Mouse (Mus musculus) heart, adult 8-10 months (tissue): Measurements from ENCODE around the gene Txk. TPM values are rescaled to one million over a fixed set of nuclear protein-coding genes. Genes with fewer than 3 reads are reported as not detected.

ENCODE experiments used
- DNase-seq: peaks from one replicate; pipeline ENCODE4 v3.0.0; 2022; ENCODE audit warnings: low spot score
- total RNA-seq, 4 experiments: library from RNA; stranded (reverse); gene quantifications; 2 replicates each; pipeline ENCODE4 v1.2.4; 2022

Txk gene
- total RNA-seq, 4 experiments from 2014 or later = 0.06 to 0.08 TPM; not detected in 2

DNA sequence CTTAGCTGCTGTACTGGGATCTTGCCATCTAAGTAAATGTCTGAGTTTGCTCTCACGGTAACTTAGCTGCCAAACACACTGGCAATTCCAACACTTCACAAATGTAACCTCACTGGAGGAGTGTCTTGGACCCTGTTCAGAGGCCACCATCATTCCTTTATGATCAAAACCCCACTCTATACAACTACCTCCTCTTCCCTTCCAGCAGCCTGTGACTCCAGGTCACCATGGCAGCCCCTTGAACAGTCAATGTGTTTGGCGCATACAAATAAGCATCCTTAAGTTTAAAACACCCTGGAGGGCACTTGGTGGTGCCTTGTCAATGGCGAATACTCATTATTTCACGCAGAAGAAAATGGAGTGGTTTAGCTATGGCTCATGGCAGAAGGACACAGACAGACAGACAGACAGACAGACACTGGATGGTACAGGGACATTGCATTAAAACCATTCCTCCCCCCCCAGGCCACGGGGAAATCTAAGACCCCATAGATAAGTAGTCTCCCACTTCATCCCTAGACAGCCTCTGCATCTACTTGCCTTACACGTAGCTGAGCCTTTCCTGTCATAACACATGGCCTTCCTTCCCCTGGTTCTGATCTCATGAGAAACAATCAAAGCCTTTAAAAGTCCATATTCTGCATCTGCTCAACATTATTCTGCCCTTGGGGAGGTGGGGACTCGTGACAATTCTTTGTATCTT is 1.4 kb downstream of the Txk start:
- no peak for DNase-seq

DNA sequence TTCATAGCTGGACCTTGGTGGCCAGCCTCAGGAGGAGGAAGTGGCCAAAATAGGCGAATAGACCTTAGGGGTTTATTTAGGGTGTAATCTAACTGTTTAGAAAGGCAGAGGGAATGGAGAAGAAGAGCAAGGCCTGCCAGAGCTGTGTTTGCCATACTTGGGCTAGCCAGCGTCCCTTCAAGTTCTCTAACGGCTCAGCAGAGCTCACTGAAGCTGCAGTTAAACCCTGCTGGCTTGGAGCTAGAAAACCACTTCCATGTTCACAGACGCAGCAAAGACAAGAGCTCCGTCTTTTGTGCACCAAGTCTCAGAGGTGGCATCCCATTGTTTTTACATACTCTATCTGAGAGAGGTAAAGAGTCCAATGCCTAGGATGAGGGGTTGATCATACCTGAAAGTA is 2.4 kb downstream of the Txk start:
- no peak for DNase-seq

DNA sequence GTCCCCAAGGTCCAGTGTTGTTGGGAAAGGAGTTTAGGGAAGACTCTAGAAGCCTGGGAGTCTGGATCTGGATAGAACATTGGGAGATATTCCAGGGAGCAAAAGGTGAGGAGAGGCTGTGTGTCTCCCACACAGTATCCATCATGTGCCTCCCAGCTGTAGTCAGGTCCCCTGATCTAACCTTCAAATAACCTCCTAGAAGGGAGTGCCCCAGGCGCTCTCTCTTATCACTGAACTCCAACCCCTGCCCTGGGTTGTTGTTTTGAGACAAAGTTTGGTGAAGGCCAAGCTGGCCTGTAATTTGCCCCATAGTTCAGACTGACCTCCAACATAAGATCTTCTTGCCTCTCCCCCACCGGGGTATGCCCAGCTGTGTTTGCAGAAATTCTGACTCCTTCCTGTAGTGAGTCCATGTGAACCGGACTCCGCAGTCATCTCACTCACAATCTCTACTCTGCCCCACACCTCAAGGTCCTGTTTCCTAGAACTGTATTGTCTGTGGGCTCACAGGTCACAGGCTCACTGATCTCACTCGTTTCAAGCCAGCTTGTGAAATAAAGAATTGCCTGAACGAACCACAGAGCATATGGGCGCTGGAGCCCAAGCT is 3.8 kb downstream of the Txk start:
- no peak for DNase-seq

DNA sequence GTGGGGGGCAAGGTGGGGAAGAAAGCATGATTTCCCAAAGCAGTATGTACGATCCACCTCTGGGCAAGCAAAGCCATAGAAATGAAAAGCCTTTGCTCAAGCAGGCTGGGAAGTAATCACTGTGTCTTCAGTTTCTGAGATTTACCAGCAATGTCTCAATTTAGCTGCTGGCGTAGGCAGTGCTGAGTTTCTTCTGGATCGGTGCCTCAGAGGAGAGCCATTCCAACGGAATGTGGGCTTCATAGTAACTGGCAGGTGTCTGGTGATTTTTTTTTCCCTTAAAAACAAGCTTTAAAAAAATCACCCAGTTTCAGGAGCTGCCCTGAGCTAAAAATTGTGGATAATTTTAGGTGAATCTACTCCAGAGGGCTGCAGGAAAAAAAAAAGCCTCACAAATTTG is 5.2 kb downstream of the Txk start:
- DNase-seq = no peak

DNA sequence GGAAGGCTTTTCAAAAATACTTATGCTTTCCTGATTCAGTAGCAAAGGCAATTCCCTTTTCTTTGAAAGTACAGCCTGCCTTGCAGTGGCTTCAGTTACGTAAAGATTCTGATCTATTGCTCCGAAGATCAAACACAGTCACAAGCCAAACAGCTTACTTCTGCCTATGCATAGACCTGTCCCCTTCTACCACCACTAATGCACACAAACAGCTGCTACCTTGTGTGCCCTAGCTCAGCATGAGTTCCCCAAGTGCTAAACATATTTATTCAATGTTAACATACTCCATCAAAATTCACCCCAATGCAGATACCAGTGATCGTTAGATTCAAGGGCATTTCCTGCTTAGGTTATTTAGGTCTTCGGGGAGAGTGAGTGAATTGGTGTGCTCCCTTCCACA is 6.1 kb downstream of the Txk start:
- no peak for DNase-seq

DNA sequence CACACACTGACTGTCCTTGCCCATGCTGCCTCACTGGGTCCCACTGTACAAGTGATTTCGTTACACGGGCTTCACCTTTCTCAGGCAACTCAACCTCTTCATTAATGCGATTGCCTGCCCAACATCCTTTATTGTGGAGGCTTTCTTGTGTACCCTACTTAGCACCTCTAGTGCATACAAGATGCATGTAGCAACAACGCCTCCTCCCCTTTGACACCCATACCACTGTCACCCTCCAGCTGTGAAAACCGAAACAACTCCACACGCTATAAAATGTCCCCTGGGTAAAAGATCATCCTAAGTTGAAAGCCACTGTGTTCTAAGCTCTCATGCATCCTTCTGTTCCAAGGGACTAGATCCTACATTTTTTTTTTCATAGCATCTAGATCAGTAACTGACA is 9.5 kb downstream of the Txk start:
- no peak for DNase-seq

DNA sequence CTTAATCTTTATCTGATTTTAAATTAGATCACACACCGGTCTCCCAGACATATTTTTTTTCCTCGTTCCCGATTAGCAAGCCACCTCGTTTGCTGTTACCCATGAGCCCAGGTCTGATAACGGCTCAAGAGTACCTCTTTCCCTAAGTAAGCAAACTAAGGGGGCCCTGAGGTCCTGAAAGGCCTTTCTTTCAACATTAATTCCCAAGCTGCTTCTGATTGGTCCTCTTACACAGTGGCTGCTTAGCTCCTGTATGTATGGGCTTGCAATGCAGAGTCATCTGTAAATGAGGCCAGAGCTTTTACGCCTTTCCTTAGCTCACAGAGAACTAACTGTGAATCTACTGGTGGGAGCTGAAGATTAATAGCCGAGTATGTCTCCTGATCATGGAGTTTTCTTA is 15.7 kb downstream of the Txk start:
- no peak for DNase-seq

DNA sequence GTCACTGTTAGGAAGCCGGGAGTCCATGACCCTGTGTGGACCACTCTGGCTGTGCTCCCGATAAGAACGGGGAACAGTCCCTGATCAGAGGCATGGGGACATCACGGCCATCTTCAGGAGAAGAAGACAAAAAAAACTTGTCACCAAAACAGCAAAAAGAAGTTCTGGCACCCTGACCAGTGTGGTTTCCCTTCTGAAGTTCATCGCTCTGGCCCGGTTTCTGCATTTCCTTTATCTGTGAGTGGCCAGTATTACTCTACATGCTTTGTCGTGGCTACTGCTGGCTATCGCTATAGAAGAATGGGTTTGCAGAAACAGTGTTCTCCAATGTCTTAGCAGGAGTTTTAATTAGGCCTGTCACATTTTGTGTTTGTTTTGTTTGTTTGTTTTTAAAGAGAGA is 16.1 kb downstream of the Txk start:
- DNase-seq = no peak

DNA sequence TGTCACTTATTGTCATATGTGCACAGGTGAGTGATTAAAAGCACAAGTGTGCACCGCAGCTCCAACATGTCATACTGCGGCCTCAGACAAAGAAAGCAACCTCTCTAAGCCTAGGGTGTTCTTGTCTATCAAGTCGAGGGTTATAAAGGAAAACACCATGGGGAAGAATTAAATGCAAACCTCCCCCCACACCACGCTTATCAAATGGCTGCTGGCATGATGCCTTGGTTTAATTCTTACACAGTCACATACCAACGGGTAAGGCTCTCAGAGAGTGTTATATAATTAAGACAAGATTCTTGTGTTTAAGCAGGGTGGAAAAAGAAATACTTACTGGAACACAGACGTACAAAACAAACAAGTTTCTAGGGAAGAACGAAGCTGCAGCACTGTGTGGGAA is 16.8 kb downstream of the Txk start:
- no peak for DNase-seq

DNA sequence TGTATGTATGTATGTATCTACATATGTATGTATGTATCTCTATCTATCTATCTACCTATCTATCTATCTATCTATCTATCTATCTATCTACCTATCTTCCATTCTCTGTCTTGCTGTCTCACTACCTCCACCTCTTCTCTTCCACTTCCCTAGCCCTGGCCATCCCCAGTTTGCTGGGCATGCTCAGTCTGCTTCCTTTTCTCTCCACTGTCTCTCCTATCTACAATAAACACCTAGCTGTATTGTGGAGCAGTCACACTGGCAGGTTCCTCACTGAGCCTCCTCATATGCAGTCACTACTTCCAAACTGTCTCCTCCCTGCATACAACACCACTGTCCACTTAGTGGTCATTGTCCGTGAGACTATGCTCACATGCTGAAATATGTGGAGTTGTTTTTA is 19.7 kb downstream of the Txk start:
- DNase-seq = no peak

DNA sequence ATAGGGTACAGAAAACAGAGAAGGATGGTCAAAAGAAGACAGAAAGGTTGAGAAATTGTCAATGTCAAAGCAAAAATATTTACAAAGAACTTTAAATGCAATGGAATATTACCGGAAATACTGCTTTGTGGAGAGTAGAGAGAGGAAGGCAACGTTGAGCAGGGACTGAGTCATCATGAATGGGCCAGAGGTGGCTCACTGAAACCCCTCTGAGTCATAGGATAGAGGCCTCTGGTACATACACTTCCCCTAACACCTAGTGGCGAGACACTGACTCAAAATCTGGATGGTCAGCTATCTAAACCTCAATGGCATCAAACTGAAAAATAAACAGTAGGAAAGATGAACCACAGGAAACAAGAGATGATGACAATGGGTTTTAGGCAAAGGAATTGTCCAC is 27.2 kb downstream of the Txk start:
- no peak for DNase-seq

DNA sequence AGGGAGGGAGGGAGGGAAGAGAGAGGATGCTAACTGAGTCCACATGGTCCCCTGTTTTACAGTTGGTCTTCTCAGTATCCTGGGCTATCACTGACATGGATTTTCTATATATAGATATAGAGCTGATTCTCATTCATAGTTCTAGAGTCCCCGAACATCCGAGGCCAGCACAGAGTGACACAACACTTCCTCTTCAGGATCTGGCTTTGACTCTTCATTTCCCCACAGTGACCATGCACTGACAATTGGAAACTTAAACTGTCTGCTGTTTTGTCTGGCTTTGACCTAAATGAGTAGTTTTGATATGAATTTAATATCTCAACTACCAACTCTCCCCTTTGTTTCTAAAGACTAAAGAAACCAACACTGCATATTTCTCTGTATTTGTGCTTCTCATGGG is 29.1 kb downstream of the Txk start:
- DNase-seq = no peak

DNA sequence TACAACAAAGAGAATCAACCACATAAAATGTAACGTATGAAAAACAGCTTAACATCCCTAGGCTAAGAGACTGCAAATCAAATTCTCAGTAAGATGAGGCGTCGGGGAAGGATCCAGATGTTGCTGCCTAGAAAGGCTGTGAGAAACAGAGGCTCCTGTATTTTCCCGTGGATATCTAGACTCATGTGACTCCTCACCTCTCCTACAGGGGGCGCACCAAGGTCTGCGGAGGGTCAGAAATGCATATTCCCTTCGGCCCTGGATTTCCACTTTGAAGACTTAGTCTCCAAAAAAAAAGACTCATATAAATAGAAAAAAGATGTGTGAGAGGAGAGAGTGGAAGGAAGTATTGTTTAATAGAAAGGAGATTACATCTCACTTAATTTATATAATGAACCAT is 32.0 kb downstream of the Txk start:
- no peak for DNase-seq

DNA sequence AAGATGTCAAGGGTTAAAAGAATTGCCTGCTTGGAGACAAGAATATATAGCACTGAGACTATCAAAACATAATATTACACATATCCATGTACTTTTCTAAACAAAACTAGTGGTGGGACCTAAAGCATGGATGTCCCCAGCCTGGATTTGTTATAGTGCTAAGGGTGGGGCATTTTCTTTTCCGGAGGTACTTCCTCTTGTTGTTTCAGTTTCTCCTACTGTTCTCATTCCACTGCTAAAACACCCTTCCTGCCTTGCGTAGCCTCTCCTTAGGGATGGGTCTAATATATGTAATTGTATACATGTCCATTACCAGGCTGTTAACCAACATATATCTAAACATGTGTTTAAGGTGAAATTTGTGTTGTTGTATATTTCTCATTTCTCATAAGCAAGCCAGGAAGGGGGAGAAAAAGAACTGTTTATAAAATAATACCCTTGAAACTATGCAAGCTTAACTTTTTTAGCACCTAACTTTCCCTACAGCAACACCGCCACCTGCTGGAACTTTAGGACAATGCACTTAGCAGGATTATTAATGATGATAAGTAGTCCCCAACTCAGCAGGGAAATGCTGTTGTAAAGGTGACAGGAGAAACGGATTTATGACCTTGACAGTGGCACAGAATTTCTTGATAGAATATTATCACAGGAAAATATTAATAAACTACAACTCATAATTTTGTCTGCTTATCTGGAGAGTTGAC is 41.9 kb downstream of the Txk start:
- DNase-seq = peak; percentile 41

DNA sequence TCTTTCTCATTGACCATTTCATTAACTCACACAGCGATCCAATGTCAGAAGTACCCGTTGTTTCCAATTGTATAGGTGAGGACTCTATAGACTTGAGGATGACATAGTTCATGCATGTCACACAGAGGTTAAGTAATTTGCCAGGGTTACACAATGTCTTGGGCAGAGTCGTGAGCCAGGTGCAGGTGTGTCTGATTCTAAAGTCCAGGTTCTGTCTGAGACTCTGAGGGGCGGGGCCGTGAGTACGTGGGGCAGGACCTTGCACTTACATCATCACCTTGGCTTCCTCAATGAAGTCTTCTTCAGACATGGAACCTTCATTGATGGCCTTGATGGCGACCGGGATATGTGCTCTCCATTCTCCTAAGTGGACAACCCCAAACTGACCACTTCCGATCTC is 42.6 kb downstream of the Txk start:
- DNase-seq = no peak

DNA sequence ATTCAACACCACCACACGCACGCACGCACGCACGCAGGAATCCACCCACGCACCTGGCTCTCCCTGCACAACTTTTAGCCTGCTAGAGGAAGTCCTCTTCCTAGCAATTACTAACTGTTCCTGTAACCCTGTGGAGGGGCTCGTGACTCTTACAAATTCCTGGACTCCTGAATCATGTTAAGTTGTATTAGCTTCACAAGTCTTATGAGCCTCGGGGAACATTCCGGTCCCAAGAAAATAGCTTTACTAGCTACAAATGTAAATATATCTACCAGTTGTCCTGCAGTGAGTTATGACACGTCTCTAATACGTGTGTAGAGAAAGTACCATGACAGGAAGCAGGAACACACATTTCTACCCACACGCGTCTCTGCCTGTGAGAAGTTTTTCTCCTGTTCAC is 43.1 kb downstream of the Txk start:
- no peak for DNase-seq

DNA sequence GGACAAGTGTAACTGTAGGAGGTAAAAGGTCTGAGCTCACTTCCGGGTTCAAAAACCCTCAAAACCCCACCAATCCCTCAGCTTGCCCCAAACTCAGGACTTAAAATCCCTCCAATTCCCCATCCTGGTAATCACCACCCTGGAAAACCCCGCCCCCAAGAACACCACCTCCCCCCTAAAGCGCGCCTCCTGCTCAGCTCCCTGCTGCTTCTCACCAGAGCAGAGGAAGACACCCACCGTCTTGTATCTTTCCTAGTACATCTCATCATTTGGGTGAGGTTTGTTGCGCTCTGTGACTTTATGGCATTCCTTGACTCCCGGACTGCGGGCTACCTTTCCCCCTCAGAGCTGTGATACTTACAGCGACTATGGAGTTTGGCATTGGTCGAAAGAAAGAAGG is 45.9 kb downstream of the Txk start:
- DNase-seq = no peak

DNA sequence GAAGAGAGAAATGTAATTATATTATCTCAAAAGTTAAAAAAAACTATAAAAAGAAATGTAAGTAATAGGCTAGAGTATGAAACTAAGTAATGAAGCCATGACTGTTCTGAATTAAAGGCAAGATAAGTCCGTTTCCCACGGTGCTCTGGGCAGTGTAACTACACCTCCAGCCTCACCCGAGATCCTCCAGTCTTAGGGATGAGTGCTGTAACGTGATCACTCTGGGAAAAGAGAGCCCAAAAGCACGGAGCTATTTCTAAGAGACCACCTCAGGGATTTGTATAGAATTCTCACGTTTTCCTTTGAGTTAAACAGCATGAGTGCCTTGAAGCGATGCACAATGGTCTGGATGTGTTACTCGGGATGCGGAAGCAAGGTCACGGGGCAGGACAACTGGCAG is 46.5 kb downstream of the Txk start:
- DNase-seq = no peak

DNA sequence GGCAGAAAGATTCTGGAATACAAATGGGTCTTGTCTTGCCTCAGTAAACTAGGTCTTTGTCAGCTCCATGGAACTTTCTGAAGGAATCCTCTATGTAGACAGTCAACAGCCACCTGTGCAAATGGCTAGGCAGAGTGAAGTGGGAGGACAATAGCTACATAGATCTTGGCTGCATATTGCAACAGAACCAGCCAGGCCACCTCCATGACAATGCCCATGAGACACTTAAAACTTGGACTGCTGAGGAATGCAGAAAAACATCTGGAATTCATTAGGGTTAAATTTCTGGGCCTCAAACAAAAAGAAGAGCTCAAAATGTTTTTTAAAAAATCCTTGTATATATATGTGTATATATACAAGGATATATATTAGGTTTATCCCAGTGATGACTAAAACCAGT is 50.4 kb downstream of the Txk start:
- DNase-seq = no peak

DNA sequence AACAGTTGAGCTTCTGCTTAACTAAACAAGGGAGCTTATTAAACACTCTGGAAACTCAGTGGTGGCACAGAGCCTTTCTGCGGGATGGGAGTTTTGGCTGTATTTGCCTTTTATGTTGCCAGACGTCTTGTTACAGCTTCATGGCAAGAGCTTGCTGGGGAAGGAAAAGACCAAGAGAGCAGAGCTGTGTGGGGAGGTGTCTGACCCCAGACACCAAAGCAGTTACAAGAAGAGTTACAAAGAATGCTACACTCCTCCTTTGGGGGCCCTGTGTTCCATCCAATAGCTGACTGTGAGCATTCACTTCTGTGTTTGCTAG is 53.1 kb downstream of the Txk start:
- DNase-seq = no peak

DNA sequence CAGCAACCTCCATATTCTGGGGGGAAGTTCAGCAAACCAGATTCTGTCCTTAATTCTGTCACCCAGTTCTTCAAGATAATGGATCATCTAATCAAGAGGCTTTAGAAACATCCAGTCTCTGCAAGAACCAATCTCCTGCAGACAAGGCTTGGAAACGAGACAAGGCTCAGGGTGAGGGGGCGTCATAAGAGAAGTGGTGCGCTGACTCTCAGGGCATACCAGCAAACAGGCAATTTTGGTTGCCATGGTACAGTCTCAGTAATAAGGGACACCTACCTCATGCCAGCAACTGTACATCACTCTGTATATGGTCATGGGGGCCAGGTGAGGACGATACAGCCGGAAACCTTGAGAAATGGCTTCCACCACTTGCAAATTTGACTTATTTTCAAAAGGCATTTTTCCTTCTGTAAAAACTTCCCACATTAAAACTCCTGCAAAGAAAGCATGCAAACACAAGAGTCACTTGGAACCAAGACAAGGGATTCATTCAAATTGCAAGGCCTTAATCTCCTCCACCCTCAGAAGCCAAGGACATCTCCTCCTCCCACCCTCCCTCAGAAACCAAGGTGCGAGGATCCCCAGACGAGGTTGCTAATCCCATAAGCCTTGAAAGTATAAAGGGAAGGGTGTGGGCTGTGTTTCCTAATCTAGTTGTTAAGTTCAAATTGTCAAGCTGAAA is 53.6 kb downstream of the Txk start:
- no peak for DNase-seq

DNA sequence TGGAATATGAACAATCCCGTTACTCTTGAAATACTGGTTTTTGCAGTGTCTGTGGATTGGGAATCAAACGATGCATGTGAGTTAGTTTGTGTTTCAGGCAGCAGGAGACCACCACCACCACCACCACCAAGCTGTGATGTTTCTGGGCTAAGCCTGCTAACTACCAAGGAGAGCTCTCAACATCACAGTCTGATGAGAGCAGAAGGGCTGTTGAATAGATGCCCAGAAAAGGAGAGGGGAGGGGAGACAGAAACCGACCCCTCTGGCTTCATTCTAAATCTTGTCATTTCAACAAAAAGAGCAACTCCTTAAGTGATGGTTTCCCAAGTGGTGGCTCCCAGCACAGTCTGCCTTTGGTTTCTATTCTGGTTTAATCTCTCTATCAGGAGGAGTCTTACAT is 54.2 kb downstream of the Txk start:
- DNase-seq = no peak

DNA sequence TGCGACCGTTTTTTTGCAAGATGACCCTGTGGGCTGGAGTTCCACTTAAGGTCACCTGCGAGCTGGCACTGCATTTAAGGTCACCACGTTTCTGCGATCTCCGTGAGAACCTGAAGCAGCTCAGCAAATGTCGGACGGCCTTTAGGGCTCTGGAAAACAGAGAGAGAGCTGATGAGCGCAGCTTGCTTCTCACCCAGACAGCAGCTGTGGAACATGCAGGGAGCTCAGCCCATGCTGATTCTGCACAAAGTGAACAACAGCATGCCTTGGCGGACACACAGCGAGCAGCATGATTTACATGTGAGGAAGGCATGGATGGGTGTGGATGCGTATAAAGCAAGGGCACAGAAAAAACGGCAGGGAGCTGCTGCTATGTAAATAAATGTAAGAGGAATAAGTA is 56.1 kb downstream of the Txk start:
- DNase-seq = no peak
